Mouse (Mus musculus): ENCODE results near the gene Rrm1. TPM values are rescaled to one million over a fixed set of nuclear protein-coding genes. Genes with fewer than 3 reads are reported as not detected.

Gene Rrm1
- polyA plus RNA-seq, 1 experiment = 123 TPM

- H3K79me3 ChIP-seq (ENCODE audit: low read depth) = peaks cover 30% of the 10 kb centered on the region
- H3ac ChIP-seq (ENCODE audit: control insufficient read depth, insufficient read length, low read depth) = no peak overlapping the region
- no peak for TF ChIP-seq USF1 (IDR thresholded peaks at IDR 0.05; ENCODE audit: low read depth)
- TF ChIP-seq FOSL1 (IDR thresholded peaks at IDR 0.05; ENCODE audit: insufficient read depth, low read length, poor library complexity, severe bottlenecking) = no peak
- TF ChIP-seq CEBPB (IDR thresholded peaks at IDR 0.05; ENCODE audit: low read depth) = no peak
- TF ChIP-seq MAX (IDR thresholded peaks at IDR 0.05) = no peak
- TF ChIP-seq CTCF (IDR thresholded peaks at IDR 0.05; ENCODE audit: control insufficient read depth, insufficient read depth, insufficient read length) = no peak
- no peak for TF ChIP-seq MYOD1 (IDR thresholded peaks at IDR 0.05; ENCODE audit: control insufficient read depth, insufficient read length, low read depth)
- no peak for TF ChIP-seq MYOG (IDR thresholded peaks at IDR 0.05; ENCODE audit: control insufficient read depth, extremely low read depth, insufficient read length)
- H3K79me2 ChIP-seq (ENCODE audit: control insufficient read depth, insufficient read depth) = peaks cover 53% of the 10 kb centered on the region
- peaks cover 63% of the 10 kb centered on the region for H3K36me3 ChIP-seq (ENCODE audit: control insufficient read depth, insufficient read depth)
- no peaks in the 10 kb centered on the region for H3K27me3 ChIP-seq (ENCODE audit: control insufficient read depth, insufficient read depth, insufficient read length)
- no peak overlapping the region for H3K4me3 ChIP-seq (ENCODE audit: insufficient read depth, poor library complexity, severe bottlenecking)
Measured at GRCm38 (mm10) chr7:102446438-102446837, 4.9 kb downstream of the Rrm1 start.

DNA sequence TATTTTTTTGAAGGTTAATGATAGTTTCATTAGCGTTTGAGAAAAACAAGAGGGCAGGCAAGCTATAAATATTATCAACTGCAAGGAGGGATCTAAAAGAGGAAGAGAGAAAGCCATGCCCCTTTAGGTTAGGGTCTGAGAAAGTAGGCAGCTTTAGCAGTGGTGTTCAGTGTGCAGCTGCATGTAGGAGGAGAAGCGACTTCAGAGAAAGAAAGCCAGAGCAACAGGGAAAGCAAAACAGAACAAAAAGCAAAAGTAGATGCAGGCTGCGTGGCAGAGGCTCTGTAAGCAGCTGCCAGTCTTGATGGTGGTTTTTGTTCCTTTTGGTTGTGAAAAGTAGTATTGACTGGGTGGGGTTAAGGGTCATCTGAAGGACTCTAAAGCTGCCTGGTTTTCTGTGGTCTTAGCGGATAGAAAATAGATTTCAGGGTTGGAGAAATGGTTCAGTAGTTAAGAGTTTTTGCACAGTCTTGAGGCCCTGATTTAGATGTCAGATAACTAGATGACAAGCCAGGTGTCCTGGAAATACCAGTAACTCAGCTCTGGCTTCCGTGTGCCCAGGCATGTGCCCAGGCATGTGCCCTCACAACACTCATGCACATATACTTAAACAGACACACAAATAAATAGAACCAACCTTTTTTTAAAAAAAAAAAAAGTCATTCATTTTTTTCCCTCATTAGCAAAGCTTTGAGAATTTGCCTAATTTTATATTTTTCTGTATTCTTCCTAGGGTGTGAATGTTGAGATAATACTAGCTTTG lies 17.3 kb downstream of the Rrm1 start:
- no peak overlapping the region for H3ac ChIP-seq (ENCODE audit: control insufficient read depth, insufficient read length, low read depth)
- TF ChIP-seq FOSL1 (IDR thresholded peaks at IDR 0.05; ENCODE audit: insufficient read depth, low read length, poor library complexity, severe bottlenecking) = no peak
- TF ChIP-seq MYOD1 (IDR thresholded peaks at IDR 0.05; ENCODE audit: control insufficient read depth, insufficient read length, low read depth) = no peak
- no peak for TF ChIP-seq USF1 (IDR thresholded peaks at IDR 0.05; ENCODE audit: low read depth)
- TF ChIP-seq MYOG (IDR thresholded peaks at IDR 0.05; ENCODE audit: control insufficient read depth, extremely low read depth, insufficient read length) = no peak
- TF ChIP-seq MAX (IDR thresholded peaks at IDR 0.05) = no peak
- TF ChIP-seq CTCF (IDR thresholded peaks at IDR 0.05; ENCODE audit: control insufficient read depth, insufficient read depth, insufficient read length) = no peak
- TF ChIP-seq CEBPB (IDR thresholded peaks at IDR 0.05; ENCODE audit: low read depth) = no peak
- H3K4me3 ChIP-seq (ENCODE audit: insufficient read depth, poor library complexity, severe bottlenecking) = no peak overlapping the region
- no peaks in the 10 kb centered on the region for H3K27me3 ChIP-seq (ENCODE audit: control insufficient read depth, insufficient read depth, insufficient read length)
- peaks cover 65% of the 10 kb centered on the region for H3K36me3 ChIP-seq (ENCODE audit: control insufficient read depth, insufficient read depth)
- no peaks in the 10 kb centered on the region for H3K79me2 ChIP-seq (ENCODE audit: control insufficient read depth, insufficient read depth)
- peaks cover 2% of the 10 kb centered on the region for H3K79me3 ChIP-seq (ENCODE audit: low read depth)

DNA sequence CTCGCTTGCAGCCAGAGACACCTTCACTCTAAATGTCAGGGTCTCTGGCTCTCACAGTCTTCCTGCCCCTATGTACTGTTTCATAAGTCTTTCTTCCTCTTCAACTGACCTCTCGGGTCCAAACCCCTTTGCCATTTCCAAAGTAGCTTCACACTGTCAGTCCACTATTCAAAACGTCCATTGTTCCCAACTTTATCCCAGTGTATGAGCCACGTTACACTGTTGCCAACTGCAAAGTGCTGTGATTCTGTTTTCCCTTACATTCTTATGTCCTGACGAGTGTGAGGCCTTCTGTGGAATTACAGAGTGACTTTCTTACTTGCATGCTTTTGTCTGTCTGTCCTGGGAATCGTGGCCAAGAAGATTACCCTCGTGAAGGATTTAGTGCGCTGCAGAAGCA lies 26.1 kb downstream of the Rrm1 start:
- H3ac ChIP-seq (ENCODE audit: control insufficient read depth, insufficient read length, low read depth) = no peak overlapping the region
- no peaks in the 10 kb centered on the region for H3K27me3 ChIP-seq (ENCODE audit: control insufficient read depth, insufficient read depth, insufficient read length)
- H3K4me3 ChIP-seq (ENCODE audit: insufficient read depth, poor library complexity, severe bottlenecking) = no peak overlapping the region
- H3K79me3 ChIP-seq (ENCODE audit: low read depth) = no peaks in the 10 kb centered on the region
- peaks cover 71% of the 10 kb centered on the region for H3K36me3 ChIP-seq (ENCODE audit: control insufficient read depth, insufficient read depth)
- H3K79me2 ChIP-seq (ENCODE audit: control insufficient read depth, insufficient read depth) = no peaks in the 10 kb centered on the region
- no peak for TF ChIP-seq CEBPB (IDR thresholded peaks at IDR 0.05; ENCODE audit: low read depth)
- TF ChIP-seq USF1 (IDR thresholded peaks at IDR 0.05; ENCODE audit: low read depth) = no peak
- TF ChIP-seq CTCF (IDR thresholded peaks at IDR 0.05; ENCODE audit: control insufficient read depth, insufficient read depth, insufficient read length) = no peak
- TF ChIP-seq MYOD1 (IDR thresholded peaks at IDR 0.05; ENCODE audit: control insufficient read depth, insufficient read length, low read depth) = no peak
- TF ChIP-seq FOSL1 (IDR thresholded peaks at IDR 0.05; ENCODE audit: insufficient read depth, low read length, poor library complexity, severe bottlenecking) = no peak

- Histone ChIP-seq H3ac (ENCODE audit: control insufficient read depth, insufficient read length, low read depth) (no peak overlapping the region), H3K36me3 (ENCODE audit: control insufficient read depth, insufficient read depth) (peaks cover 35% of the 10 kb centered on the region), H3K79me2 (ENCODE audit: control insufficient read depth, insufficient read depth) (no peaks in the 10 kb centered on the region), H3K4me3 (ENCODE audit: insufficient read depth, poor library complexity, severe bottlenecking) (no peak overlapping the region), H3K27me3 (ENCODE audit: control insufficient read depth, insufficient read depth, insufficient read length) (no peaks in the 10 kb centered on the region), H3K79me3 (ENCODE audit: low read depth) (no peaks in the 10 kb centered on the region)
- TF ChIP-seq USF1 (IDR thresholded peaks at IDR 0.05; ENCODE audit: low read depth) (no peak), MYOG (IDR thresholded peaks at IDR 0.05; ENCODE audit: control insufficient read depth, extremely low read depth, insufficient read length) (no peak), CEBPB (IDR thresholded peaks at IDR 0.05; ENCODE audit: low read depth) (no peak), MYOD1 (IDR thresholded peaks at IDR 0.05; ENCODE audit: control insufficient read depth, insufficient read length, low read depth) (no peak), FOSL1 (IDR thresholded peaks at IDR 0.05; ENCODE audit: insufficient read depth, low read length, poor library complexity, severe bottlenecking) (no peak), MAX (IDR thresholded peaks at IDR 0.05) (no peak), CTCF (IDR thresholded peaks at IDR 0.05; ENCODE audit: control insufficient read depth, insufficient read depth, insufficient read length) (no peak)
Measured at GRCm38 (mm10) chr7:102472675-102473074, 31.2 kb downstream of the Rrm1 start.

- H3K4me3 ChIP-seq (ENCODE audit: insufficient read depth, poor library complexity, severe bottlenecking) = no peak overlapping the region
- peaks cover 2% of the 10 kb centered on the region for H3K36me3 ChIP-seq (ENCODE audit: control insufficient read depth, insufficient read depth)
- no peaks in the 10 kb centered on the region for H3K79me2 ChIP-seq (ENCODE audit: control insufficient read depth, insufficient read depth)
- no peak for TF ChIP-seq CTCF (IDR thresholded peaks at IDR 0.05; ENCODE audit: control insufficient read depth, insufficient read depth, insufficient read length)
- no peak for TF ChIP-seq MAX (IDR thresholded peaks at IDR 0.05)
- no peak for TF ChIP-seq MYOD1 (IDR thresholded peaks at IDR 0.05; ENCODE audit: control insufficient read depth, insufficient read length, low read depth)
- no peak for TF ChIP-seq MYOG (IDR thresholded peaks at IDR 0.05; ENCODE audit: control insufficient read depth, extremely low read depth, insufficient read length)
- no peak for TF ChIP-seq FOSL1 (IDR thresholded peaks at IDR 0.05; ENCODE audit: insufficient read depth, low read length, poor library complexity, severe bottlenecking)
- TF ChIP-seq CEBPB (IDR thresholded peaks at IDR 0.05; ENCODE audit: low read depth) = no peak
- TF ChIP-seq USF1 (IDR thresholded peaks at IDR 0.05; ENCODE audit: low read depth) = no peak
- no peaks in the 10 kb centered on the region for H3K79me3 ChIP-seq (ENCODE audit: low read depth)
- H3K27me3 ChIP-seq (ENCODE audit: control insufficient read depth, insufficient read depth, insufficient read length) = no peaks in the 10 kb centered on the region
- no peak overlapping the region for H3ac ChIP-seq (ENCODE audit: control insufficient read depth, insufficient read length, low read depth)
Measured at GRCm38 (mm10) chr7:102476601-102477000, 35.1 kb downstream of the Rrm1 start.

Data from C2C12 (cell line).